Mouse (Mus musculus): ENCODE data around the gene Hdac11. TPM values are rescaled to one million over a fixed set of nuclear protein-coding genes. Genes with fewer than 3 reads are reported as not detected.

Gene Hdac11
- polyA plus RNA-seq, 1 experiment from 2014 or later: 12.2 TPM

DNA sequence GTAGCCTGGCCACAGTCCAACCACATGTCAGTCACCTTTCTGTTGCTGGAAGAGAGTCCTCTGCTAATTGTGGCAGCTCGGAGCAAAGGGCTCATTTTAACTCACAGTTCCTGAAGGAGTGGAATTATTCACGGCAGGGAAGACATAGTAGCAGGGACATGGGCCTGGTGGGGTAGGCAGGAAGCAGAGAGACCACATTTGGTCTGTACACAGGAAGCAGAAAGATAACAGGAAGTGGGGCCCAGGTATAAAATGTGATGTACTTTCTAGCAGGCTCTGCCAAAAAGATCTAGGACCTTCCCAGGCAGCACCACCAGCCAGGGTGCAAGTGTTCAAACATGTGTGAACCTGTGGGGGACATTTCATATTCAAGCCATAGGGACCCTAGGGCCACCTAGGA lies 15.9 kb downstream of the Hdac11 start:
- H3K4me1 ChIP-seq: no peaks in the 10 kb centered on the region; the same call in 1 of the 2 replicates
- H3K36me3 ChIP-seq: peaks cover 14% of the 10 kb centered on the region; the same call in 1 of the 2 replicates
- H3K27me3 ChIP-seq: no peaks in the 10 kb centered on the region
- ATAC-seq (ENCODE audit: insufficient number of reproducible peaks, low FRiP score, low TSS enrichment, low read depth): no peak
- no peak overlapping the region for H3K4me2 ChIP-seq (replicated peaks)
- no peaks in the 10 kb centered on the region for H3K9me3 ChIP-seq (replicated peaks)
- H3K27ac ChIP-seq (replicated peaks): no peak overlapping the region
- H3K4me3 ChIP-seq (replicated peaks): no peak overlapping the region
- WGBS: 62% methylated on average over 2 of the region's 2 CpGs
- no peak overlapping the region for H3K9ac ChIP-seq

DNA sequence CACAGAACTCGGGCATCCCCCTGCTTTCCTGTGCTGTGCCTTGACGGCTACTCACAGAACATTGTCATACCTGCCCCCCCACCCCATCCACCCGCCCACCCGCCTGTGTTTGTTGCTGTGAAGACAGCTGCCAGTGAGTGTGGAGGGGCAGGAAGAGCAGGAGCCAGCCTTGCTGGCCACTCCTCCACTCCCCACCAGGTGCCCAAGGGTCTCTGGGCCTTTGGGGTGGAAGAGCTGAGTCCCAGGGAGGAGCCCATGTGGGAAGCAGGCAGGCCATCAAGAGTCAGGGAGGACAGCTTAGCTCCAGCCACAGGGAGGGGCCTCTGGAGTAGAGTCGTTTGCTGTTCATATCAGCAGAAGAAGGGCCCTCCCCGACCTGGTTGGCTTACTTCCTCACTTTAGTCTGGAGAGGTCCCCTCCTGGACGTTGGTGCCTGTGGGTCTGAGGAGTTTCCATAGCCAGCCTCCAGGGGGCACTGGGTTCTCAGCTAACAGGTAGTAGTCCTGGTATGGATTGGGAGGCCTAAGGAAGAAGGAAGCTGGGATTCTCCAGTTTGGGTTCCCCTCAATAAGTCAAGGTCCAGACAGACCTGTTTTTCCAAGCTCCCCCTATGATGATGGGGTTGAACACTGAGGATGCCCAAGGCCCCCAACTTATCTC lies 16.9 kb downstream of the Hdac11 start:
- H3K27ac ChIP-seq (replicated peaks): no peak overlapping the region
- no peak overlapping the region for H3K4me2 ChIP-seq (replicated peaks)
- peak; percentile 16; the same call in 1 of the 2 replicates for ATAC-seq (ENCODE audit: insufficient number of reproducible peaks, low FRiP score, low TSS enrichment, low read depth)
- H3K9ac ChIP-seq: no peak overlapping the region
- H3K9me3 ChIP-seq (replicated peaks): no peaks in the 10 kb centered on the region
- no peaks in the 10 kb centered on the region for H3K27me3 ChIP-seq
- H3K4me3 ChIP-seq (replicated peaks): no peak overlapping the region
- H3K36me3 ChIP-seq: peaks cover 14% of the 10 kb centered on the region; the same call in 1 of the 2 replicates
- 43% methylated on average over 7 of the region's 7 CpGs for WGBS
- H3K4me1 ChIP-seq: no peaks in the 10 kb centered on the region; the same call in 1 of the 2 replicates

DNA sequence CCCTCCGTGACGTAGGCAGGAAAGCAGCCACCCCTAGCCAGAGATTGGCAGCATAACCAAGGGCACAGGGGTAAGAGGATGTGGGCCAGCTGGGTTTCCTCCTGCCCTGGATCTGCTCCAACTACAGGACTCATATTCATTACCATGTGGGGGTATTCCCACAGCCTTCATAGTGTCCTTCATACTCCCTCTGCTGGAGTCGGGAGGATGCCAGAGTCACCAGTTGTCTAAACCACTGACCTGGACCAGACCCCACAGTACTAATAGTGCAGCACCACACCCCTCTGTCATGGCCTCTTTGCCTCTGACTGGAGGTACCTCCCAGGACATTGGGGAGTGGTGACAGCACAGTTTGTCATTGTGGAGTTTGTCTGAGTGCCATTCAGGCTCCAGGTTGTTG lies 17.7 kb downstream of the Hdac11 start:
- no peak for ATAC-seq (ENCODE audit: insufficient number of reproducible peaks, low FRiP score, low TSS enrichment, low read depth)
- peaks cover 10% of the 10 kb centered on the region; the same call in 1 of the 2 replicates for H3K36me3 ChIP-seq
- H3K4me3 ChIP-seq (replicated peaks): no peak overlapping the region
- no peak overlapping the region for H3K4me2 ChIP-seq (replicated peaks)
- H3K9ac ChIP-seq: no peak overlapping the region
- H3K9me3 ChIP-seq (replicated peaks): no peaks in the 10 kb centered on the region
- no peak overlapping the region for H3K27ac ChIP-seq (replicated peaks)
- no peaks in the 10 kb centered on the region for H3K27me3 ChIP-seq
- no peaks in the 10 kb centered on the region; the same call in 1 of the 2 replicates for H3K4me1 ChIP-seq
- 71% methylated on average over 3 of the region's 3 CpGs for WGBS

DNA sequence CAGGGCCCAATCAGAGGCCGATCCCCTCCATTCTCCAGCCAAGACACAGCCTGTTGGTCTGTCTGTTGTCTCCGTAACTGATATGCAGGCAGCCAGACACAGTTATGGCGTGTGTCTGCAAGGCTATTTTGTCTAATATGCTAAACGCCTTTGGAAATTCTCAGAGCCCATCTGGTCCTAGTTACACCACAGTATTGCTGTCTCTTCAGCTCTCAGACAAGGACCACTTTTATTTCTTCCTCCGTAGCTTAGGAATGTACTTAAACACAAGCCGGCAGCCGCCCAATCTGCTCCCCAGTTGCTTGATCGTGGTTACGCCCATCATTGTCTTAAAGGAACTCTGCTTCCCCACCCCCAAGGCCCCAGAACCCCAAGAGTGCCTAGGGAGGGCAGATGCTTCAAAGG lies 24.3 kb downstream of the Hdac11 start:
- Histone ChIP-seq H3K4me1 (peaks cover 37% of the 10 kb centered on the region), H3K9me3 (replicated peaks) (no peaks in the 10 kb centered on the region), H3K4me3 (replicated peaks) (no peak overlapping the region), H3K27ac (replicated peaks) (peak overlapping the region; percentile 89), H3K27me3 (no peaks in the 10 kb centered on the region), H3K9ac (no peak overlapping the region), H3K4me2 (replicated peaks) (no peak overlapping the region; the same call in 1 of the 2 replicates), H3K36me3 (no peaks in the 10 kb centered on the region)
- 23% methylated on average over 9 of the region's 9 CpGs for WGBS
- peak; percentile 54; the same call in 1 of the 2 replicates for ATAC-seq (ENCODE audit: insufficient number of reproducible peaks, low FRiP score, low TSS enrichment, low read depth)

DNA sequence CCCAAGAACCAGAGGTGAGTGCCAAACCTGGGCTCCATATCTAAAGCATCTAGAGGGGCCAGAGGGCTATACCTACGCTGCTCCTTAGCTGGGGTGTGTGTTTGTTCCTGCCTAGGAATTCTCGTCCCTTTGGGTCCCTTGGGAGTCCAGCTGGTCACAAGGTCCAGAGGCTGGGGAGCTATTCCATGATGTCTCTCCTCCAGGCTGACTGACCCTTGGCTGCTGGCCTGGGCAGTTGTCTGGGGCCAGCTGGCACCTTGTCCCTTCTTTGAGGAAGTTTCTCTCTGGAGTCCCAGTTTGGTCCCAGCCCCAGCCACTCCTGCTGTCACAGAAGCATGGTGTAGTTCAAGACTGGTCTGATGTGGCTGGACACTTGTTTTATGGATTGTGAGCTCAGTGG lies 24.9 kb downstream of the Hdac11 start:
- Histone ChIP-seq H3K27me3 (no peaks in the 10 kb centered on the region), H3K36me3 (no peaks in the 10 kb centered on the region), H3K9me3 (replicated peaks) (no peaks in the 10 kb centered on the region), H3K4me2 (replicated peaks) (no peak overlapping the region), H3K4me1 (peaks cover 37% of the 10 kb centered on the region), H3K9ac (no peak overlapping the region), H3K27ac (replicated peaks) (peak overlapping the region; percentile 89), H3K4me3 (replicated peaks) (no peak overlapping the region)
- no peak for ATAC-seq (ENCODE audit: insufficient number of reproducible peaks, low FRiP score, low TSS enrichment, low read depth)
- 60% methylated on average over 2 of the region's 2 CpGs for WGBS

DNA sequence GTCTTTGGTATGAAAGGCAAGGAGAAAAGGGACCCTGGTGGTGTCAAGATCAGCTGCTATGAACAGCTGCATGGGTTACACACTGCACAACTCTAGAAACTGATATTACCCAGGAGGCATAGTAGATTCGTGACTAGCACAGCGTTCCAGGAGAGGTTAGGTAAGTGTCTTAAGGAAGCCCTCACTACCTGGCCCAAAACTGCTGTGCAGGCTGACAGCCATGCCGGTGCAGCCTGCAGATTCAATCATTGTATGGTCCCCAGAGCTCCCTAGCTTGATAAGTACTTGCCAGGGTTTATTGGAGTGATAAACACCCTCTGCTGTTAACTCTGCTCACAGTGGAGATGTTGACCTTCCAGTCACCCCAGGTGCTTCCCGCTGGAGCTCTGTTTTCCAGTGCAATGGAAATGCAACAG lies 25.6 kb downstream of the Hdac11 start:
- Histone ChIP-seq H3K27me3 (no peaks in the 10 kb centered on the region), H3K4me1 (peaks cover 41% of the 10 kb centered on the region), H3K9ac (no peak overlapping the region), H3K27ac (replicated peaks) (no peak overlapping the region; the same call in 1 of the 2 replicates), H3K4me2 (replicated peaks) (no peak overlapping the region), H3K9me3 (replicated peaks) (no peaks in the 10 kb centered on the region), H3K4me3 (replicated peaks) (no peak overlapping the region), H3K36me3 (no peaks in the 10 kb centered on the region)
- 71% methylated on average over 4 of the region's 4 CpGs for WGBS
- ATAC-seq (ENCODE audit: insufficient number of reproducible peaks, low FRiP score, low TSS enrichment, low read depth): no peak

DNA sequence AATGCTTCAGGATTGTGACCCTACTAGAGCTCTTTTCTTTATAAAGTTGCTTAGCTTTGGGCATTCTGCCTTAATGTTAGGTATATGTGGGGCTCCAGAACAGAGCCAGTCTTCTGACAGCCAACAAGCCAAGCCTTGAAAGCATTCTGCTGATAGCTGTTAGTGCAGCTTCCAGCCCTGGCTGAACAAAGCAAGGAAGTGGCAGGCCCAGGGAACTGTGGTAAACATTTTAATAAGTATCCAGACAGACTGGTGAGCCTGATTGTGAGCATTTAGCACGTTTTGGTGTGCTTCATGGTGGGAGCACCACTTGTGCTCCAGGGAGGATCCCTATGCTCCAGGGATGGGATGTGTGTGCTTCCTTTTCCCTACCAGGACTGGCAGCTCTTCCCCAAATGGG lies 26.6 kb downstream of the Hdac11 start:
- no peak overlapping the region for H3K4me2 ChIP-seq (replicated peaks)
- no peak overlapping the region for H3K4me3 ChIP-seq (replicated peaks)
- ATAC-seq (ENCODE audit: insufficient number of reproducible peaks, low FRiP score, low TSS enrichment, low read depth): no peak
- 24% methylated on average over 1 of the region's 1 CpGs for WGBS
- no peak overlapping the region for H3K27ac ChIP-seq (replicated peaks)
- H3K27me3 ChIP-seq: no peaks in the 10 kb centered on the region
- H3K4me1 ChIP-seq: peaks cover 49% of the 10 kb centered on the region
- no peaks in the 10 kb centered on the region for H3K9me3 ChIP-seq (replicated peaks)
- no peaks in the 10 kb centered on the region for H3K36me3 ChIP-seq
- no peak overlapping the region for H3K9ac ChIP-seq

DNA sequence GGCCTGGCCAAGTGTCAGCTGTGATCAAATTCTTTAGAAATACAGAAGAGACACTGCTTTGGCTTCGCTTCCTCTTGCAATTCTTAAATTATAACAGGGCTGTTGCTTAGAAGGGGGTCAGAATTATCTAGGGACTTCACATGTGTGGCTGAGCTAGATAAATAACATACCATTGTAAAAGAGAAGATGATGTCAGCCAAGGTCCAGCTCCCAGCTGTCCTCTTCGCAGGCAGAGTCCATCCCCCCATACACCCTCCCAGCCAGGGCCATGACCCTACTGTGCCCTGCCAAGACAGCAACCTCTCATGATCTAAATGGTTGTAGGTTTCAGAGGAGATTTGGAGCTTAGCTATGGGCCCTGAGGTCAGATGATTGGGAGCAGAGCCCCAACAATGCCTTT lies 27.5 kb downstream of the Hdac11 start:
- Histone ChIP-seq H3K9ac (no peak overlapping the region), H3K9me3 (replicated peaks) (no peaks in the 10 kb centered on the region), H3K4me2 (replicated peaks) (no peak overlapping the region), H3K27ac (replicated peaks) (no peak overlapping the region), H3K36me3 (no peaks in the 10 kb centered on the region), H3K4me3 (replicated peaks) (no peak overlapping the region), H3K27me3 (no peaks in the 10 kb centered on the region), H3K4me1 (peaks cover 50% of the 10 kb centered on the region)
- no peak for ATAC-seq (ENCODE audit: insufficient number of reproducible peaks, low FRiP score, low TSS enrichment, low read depth)
- WGBS: 57% methylated on average over 2 of the region's 2 CpGs

DNA sequence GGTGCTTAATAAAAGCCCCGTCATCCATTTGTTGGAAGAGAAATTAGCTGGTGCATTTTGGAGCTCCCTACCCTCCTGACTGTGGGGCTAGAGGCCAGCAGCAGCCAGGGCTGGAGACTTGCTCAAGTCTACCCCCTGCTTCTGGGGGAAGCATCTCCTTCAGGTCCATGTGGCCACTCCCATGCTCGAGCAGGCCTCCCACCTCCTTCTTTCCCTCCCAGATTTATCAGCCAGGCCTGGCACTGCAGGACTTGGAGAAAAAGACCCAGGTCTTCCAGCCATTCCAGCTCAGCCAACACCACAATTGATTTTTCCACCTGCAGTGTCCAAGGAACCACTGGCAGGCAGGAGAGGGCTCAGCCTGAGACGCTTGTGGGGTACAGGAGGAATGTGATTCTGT lies 28.3 kb downstream of the Hdac11 start:
- Histone ChIP-seq H3K9ac (no peak overlapping the region), H3K4me3 (replicated peaks) (no peak overlapping the region), H3K4me2 (replicated peaks) (no peak overlapping the region), H3K27me3 (no peaks in the 10 kb centered on the region), H3K27ac (replicated peaks) (no peak overlapping the region), H3K9me3 (replicated peaks) (no peaks in the 10 kb centered on the region), H3K36me3 (no peaks in the 10 kb centered on the region), H3K4me1 (peaks cover 49% of the 10 kb centered on the region)
- 71% methylated on average over 3 of the region's 3 CpGs for WGBS
- ATAC-seq (ENCODE audit: insufficient number of reproducible peaks, low FRiP score, low TSS enrichment, low read depth): no peak

DNA sequence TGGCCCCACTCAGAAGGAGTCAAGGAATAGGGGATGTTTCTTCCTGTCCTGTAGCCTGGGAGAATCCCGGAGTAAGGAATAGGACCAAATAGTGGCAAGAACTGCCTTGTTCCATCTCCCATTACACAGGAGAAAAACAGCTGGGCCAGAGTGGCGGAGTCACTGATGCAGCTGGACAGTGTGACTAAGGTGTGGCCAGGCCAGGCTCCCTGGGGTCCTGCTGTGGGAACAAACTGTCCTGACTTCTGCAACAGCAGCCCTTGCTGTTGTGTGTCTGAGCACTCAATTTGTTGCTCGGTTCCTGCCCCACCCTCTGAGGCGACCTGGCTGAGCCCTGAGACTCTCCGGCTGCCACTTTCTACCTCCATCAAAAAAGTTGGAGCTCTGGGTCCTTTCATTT lies 29.0 kb downstream of the Hdac11 start:
- ATAC-seq (ENCODE audit: insufficient number of reproducible peaks, low FRiP score, low TSS enrichment, low read depth): no peak
- Histone ChIP-seq H3K4me2 (replicated peaks) (no peak overlapping the region), H3K9ac (no peak overlapping the region), H3K9me3 (replicated peaks) (no peaks in the 10 kb centered on the region), H3K4me1 (peaks cover 42% of the 10 kb centered on the region), H3K27ac (replicated peaks) (no peak overlapping the region), H3K4me3 (replicated peaks) (no peak overlapping the region), H3K27me3 (no peaks in the 10 kb centered on the region), H3K36me3 (no peaks in the 10 kb centered on the region)
- 83% methylated on average over 5 of the region's 5 CpGs for WGBS

DNA sequence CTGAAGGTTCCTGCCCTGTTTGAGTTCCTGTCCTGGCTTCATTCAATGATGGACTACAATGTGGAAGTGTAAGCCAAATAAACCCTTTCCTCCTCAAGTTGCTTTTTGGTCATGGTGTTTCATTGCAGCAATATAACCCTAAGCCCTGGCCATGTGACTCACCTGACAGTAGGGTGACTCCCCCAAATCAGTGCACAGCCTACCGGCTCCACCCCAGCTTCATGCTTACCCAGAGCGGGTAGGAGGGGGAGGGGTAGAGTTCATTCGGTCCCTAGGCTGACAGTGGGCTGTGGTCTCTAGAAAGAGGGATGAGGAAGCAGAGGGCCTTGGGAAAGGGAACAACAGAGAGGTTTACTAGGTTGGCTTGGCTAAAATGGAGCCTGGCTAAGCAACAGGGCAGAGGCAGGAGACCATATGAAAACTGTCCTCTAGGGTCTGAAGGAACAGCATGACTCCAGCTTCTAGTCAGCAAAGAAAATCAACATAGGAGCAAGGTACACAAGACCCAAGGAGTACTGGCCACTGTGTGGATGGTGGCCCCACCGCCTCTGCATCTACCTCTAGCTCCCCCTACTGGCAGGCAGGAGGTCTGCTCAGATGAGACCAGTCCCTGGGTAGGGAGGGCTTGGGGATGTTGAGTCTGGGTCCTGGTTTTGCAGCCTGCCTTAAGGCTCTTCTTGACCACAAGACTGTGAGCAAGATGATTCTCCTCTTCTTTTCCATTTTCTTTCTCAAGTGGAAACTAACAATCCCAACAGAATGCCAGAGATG lies 29.9 kb downstream of the Hdac11 start:
- peaks cover 33% of the 10 kb centered on the region for H3K4me1 ChIP-seq
- no peaks in the 10 kb centered on the region for H3K9me3 ChIP-seq (replicated peaks)
- no peaks in the 10 kb centered on the region for H3K36me3 ChIP-seq
- ATAC-seq (ENCODE audit: insufficient number of reproducible peaks, low FRiP score, low TSS enrichment, low read depth): no peak
- 57% methylated on average over 4 of the region's 4 CpGs for WGBS
- H3K4me2 ChIP-seq (replicated peaks): no peak overlapping the region
- H3K27me3 ChIP-seq: no peaks in the 10 kb centered on the region
- H3K4me3 ChIP-seq (replicated peaks): no peak overlapping the region
- no peak overlapping the region for H3K9ac ChIP-seq
- H3K27ac ChIP-seq (replicated peaks): no peak overlapping the region

Data from embryonic facial prominence, embryonic 15.5 days (tissue).